Mouse (Mus musculus) limb, embryonic 13.5 days (tissue): ENCODE measurements at regions not wholly inside any gene's neighbourhood (a gene's known extent, or its start where the extent isn't known, plus 50 kb on each side); places are given as distances from the start of the nearest gene placed in this dataset.

Experiments
- ATAC-seq: fragments of 200-750 bp; cut with Nextera tagmentation; 2 replicates; pipeline ENCODE4 v1.8.0; 2017; ENCODE audit warnings: low read depth, moderate number of reproducible peaks, moderate TSS enrichment; ENCODE audit not compliant: low FRiP score
- H3K27ac ChIP-seq: fragments of 300-500 bp; sonication (generic); 2 replicates; pipeline ENCODE4 v1.5.1; 2015; ENCODE audit warnings: inconsistent platforms, mild to moderate bottlenecking, moderate library complexity
- H3K27me3 ChIP-seq: fragments of 300-500 bp; sonication (generic); 2 replicates; pipeline ENCODE4 v1.6.1; 2015; ENCODE audit warnings: mild to moderate bottlenecking, inconsistent platforms
- H3K36me3 ChIP-seq: fragments of 300-500 bp; sonication (generic); 2 replicates; pipeline ENCODE4 v1.6.1; 2015; ENCODE audit warnings: inconsistent platforms, mild to moderate bottlenecking, moderate library complexity
- H3K4me1 ChIP-seq: fragments of 300-500 bp; sonication (generic); 2 replicates; pipeline ENCODE4 v1.6.1; 2015; ENCODE audit warnings: inconsistent platforms
- H3K4me2 ChIP-seq: fragments of 300-500 bp; sonication (generic); replicated peaks from 2 replicates; pipeline ENCODE4 v1.6.1; 2015; ENCODE audit warnings: inconsistent platforms, mild to moderate bottlenecking, moderate library complexity
- H3K4me3 ChIP-seq: fragments of 300-500 bp; sonication (generic); 2 replicates; pipeline ENCODE4 v1.5.1; 2015; ENCODE audit warnings: moderate library complexity, mild to moderate bottlenecking, inconsistent platforms
- H3K9ac ChIP-seq: fragments of 300-500 bp; sonication (generic); 2 replicates; pipeline ENCODE4 v1.6.1; 2015; ENCODE audit warnings: mild to moderate bottlenecking, inconsistent platforms
- H3K9me3 ChIP-seq: fragments of 300-500 bp; sonication (generic); 2 replicates; pipeline ENCODE4 v1.6.1; 2016; ENCODE audit warnings: inconsistent platforms
- WGBS: fragments of 180-500 bp; shearing (Covaris S2); methylation state at CpG from one replicate; pipeline ENCODE4 v1.1.7; 2015; 5-methylcytosine and 5-hydroxymethylcytosine counted together

GRCm38 (mm10) chr3:19425322-19425721 lies 203.2 kb downstream of the 1700064H15Rik start:
- Histone ChIP-seq H3K27ac (peak overlapping the region; percentile 73; the same call in 1 of the 2 replicates), H3K4me2 (no peak overlapping the region), H3K27me3 (no peaks in the 10 kb centered on the region), H3K4me1 (peaks cover 15% of the 10 kb centered on the region), H3K36me3 (no peaks in the 10 kb centered on the region), H3K9me3 (no peaks in the 10 kb centered on the region), H3K4me3 (no peak overlapping the region), H3K9ac (no peak overlapping the region)
- WGBS = 84% methylated on average over 1 of the region's 1 CpGs
- ATAC-seq = no peak

GRCm38 (mm10) chr3:19424384-19424783 lies 204.1 kb downstream of the 1700064H15Rik start:
- H3K4me1 ChIP-seq = peaks cover 15% of the 10 kb centered on the region
- H3K4me2 ChIP-seq = no peak overlapping the region
- H3K4me3 ChIP-seq = no peak overlapping the region
- no peak for ATAC-seq
- H3K27me3 ChIP-seq = no peaks in the 10 kb centered on the region
- no peak overlapping the region for H3K9ac ChIP-seq
- no peaks in the 10 kb centered on the region for H3K36me3 ChIP-seq
- no peak overlapping the region for H3K27ac ChIP-seq
- H3K9me3 ChIP-seq = no peaks in the 10 kb centered on the region

- Histone ChIP-seq H3K27me3 (no peaks in the 10 kb centered on the region), H3K9ac (no peak overlapping the region), H3K9me3 (no peaks in the 10 kb centered on the region), H3K4me3 (no peak overlapping the region), H3K4me2 (no peak overlapping the region), H3K27ac (no peak overlapping the region), H3K36me3 (no peaks in the 10 kb centered on the region), H3K4me1 (peaks cover 13% of the 10 kb centered on the region)
- WGBS = 89% methylated on average over 1 of the region's 1 CpGs
- no peak for ATAC-seq
Measured at GRCm38 (mm10) chr3:19421430-19421944, 207.0 kb downstream of the 1700064H15Rik start.

GRCm38 (mm10) chr3:19420912-19421311 lies 207.6 kb downstream of the 1700064H15Rik start:
- Histone ChIP-seq H3K4me2 (no peak overlapping the region), H3K27me3 (no peaks in the 10 kb centered on the region), H3K27ac (no peak overlapping the region), H3K4me3 (no peak overlapping the region), H3K4me1 (peaks cover 7% of the 10 kb centered on the region), H3K9me3 (no peaks in the 10 kb centered on the region), H3K36me3 (no peaks in the 10 kb centered on the region), H3K9ac (no peak overlapping the region)
- ATAC-seq = no peak
- 96% methylated on average over 5 of the region's 5 CpGs for WGBS

- no peak for ATAC-seq
- Histone ChIP-seq H3K27me3 (no peaks in the 10 kb centered on the region), H3K4me2 (no peak overlapping the region), H3K4me3 (no peak overlapping the region), H3K9me3 (no peaks in the 10 kb centered on the region), H3K36me3 (no peaks in the 10 kb centered on the region), H3K9ac (no peak overlapping the region), H3K27ac (no peak overlapping the region), H3K4me1 (no peaks in the 10 kb centered on the region; the same call in 1 of the 2 replicates)
- WGBS = 45% methylated on average over 3 of the region's 3 CpGs
Measured at GRCm38 (mm10) chr3:19410938-19411515, 217.4 kb downstream of the 1700064H15Rik start.

GRCm38 (mm10) chr3:19408283-19408682 lies 220.2 kb downstream of the 1700064H15Rik start:
- Histone ChIP-seq H3K27ac (no peak overlapping the region), H3K4me1 (no peaks in the 10 kb centered on the region; the same call in 1 of the 2 replicates), H3K36me3 (no peaks in the 10 kb centered on the region), H3K4me2 (no peak overlapping the region), H3K9me3 (no peaks in the 10 kb centered on the region), H3K4me3 (no peak overlapping the region), H3K27me3 (no peaks in the 10 kb centered on the region), H3K9ac (no peak overlapping the region)
- 69% methylated on average over 2 of the region's 2 CpGs for WGBS
- ATAC-seq = no peak

- no peak overlapping the region for H3K9ac ChIP-seq
- no peaks in the 10 kb centered on the region for H3K36me3 ChIP-seq
- no peak overlapping the region for H3K4me3 ChIP-seq
- no peak overlapping the region for H3K27ac ChIP-seq
- 82% methylated on average over 2 of the region's 2 CpGs for WGBS
- no peaks in the 10 kb centered on the region for H3K27me3 ChIP-seq
- no peak overlapping the region for H3K4me2 ChIP-seq
- H3K9me3 ChIP-seq = no peaks in the 10 kb centered on the region
- ATAC-seq = no peak
- no peaks in the 10 kb centered on the region; the same call in 1 of the 2 replicates for H3K4me1 ChIP-seq
Measured at GRCm38 (mm10) chr3:19407591-19408090, 220.8 kb downstream of the 1700064H15Rik start.

GRCm38 (mm10) chr3:19406351-19407151 lies 221.9 kb downstream of the 1700064H15Rik start:
- ATAC-seq = peak; percentile 69; the same call in 1 of the 2 replicates
- Histone ChIP-seq H3K27me3 (no peaks in the 10 kb centered on the region), H3K27ac (peak overlapping the region; percentile 61; the same call in 1 of the 2 replicates), H3K36me3 (no peaks in the 10 kb centered on the region), H3K4me3 (no peak overlapping the region), H3K9ac (no peak overlapping the region), H3K4me1 (no peaks in the 10 kb centered on the region; the same call in 1 of the 2 replicates), H3K9me3 (no peaks in the 10 kb centered on the region), H3K4me2 (peak overlapping the region; percentile 1)
- 60% methylated on average over 14 of the region's 14 CpGs for WGBS

GRCm38 (mm10) chr3:19385675-19386074 lies 242.8 kb downstream of the 1700064H15Rik start:
- Histone ChIP-seq H3K36me3 (no peaks in the 10 kb centered on the region), H3K27me3 (no peaks in the 10 kb centered on the region), H3K9ac (no peak overlapping the region), H3K27ac (no peak overlapping the region), H3K4me2 (no peak overlapping the region), H3K9me3 (no peaks in the 10 kb centered on the region), H3K4me3 (no peak overlapping the region), H3K4me1 (no peaks in the 10 kb centered on the region)
- no peak for ATAC-seq
- 8% methylated on average over 2 of the region's 2 CpGs for WGBS

- Histone ChIP-seq H3K9ac (no peak overlapping the region), H3K36me3 (no peaks in the 10 kb centered on the region), H3K4me1 (no peaks in the 10 kb centered on the region), H3K27ac (no peak overlapping the region), H3K4me2 (no peak overlapping the region), H3K4me3 (no peak overlapping the region), H3K9me3 (no peaks in the 10 kb centered on the region), H3K27me3 (no peaks in the 10 kb centered on the region)
- WGBS = 74% methylated on average over 1 of the region's 1 CpGs
- ATAC-seq = no peak
Measured at GRCm38 (mm10) chr3:19368998-19369397, 259.5 kb downstream of the 1700064H15Rik start.

- H3K9me3 ChIP-seq = no peaks in the 10 kb centered on the region
- ATAC-seq = no peak
- H3K27ac ChIP-seq = no peak overlapping the region
- H3K36me3 ChIP-seq = no peaks in the 10 kb centered on the region
- H3K27me3 ChIP-seq = no peaks in the 10 kb centered on the region
- no peak overlapping the region for H3K9ac ChIP-seq
- H3K4me2 ChIP-seq = no peak overlapping the region
- H3K4me1 ChIP-seq = no peaks in the 10 kb centered on the region
- 68% methylated on average over 2 of the region's 2 CpGs for WGBS
- H3K4me3 ChIP-seq = no peak overlapping the region
Measured at GRCm38 (mm10) chr3:19367761-19368160, 260.7 kb downstream of the 1700064H15Rik start.
